ENCODE assay signal across 9 mouse cellular contexts in the genomic region with DNA sequence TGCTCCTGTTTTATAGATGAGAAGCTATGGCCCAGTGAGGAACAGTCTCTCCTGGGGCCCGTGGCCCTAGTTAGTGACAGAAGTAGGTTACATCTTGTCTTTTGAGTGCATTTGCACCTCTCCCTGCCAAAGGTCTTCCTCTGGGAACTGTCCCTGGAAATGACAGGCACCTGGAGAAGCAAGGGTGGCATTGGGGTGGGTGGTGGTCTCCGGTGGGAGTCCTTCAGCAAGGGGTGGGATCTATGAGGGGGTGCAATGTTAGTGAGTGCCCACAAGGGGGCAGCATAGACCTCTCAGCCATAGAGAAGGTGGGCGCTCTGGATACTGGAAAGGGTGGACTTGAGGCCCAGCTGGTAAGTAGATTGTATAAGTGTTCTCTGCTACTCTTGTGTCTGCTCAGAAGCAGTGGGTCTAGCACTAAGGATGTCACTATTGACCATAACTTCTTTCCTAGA. TPM values are rescaled to one million over a fixed set of nuclear protein-coding genes. Genes with fewer than 3 reads are reported as not detected.
DNase-seq lines count a peak whose midpoint lies in the region; ATAC-seq lines count a peak whose summit lies in the region.
"Had no signal": no experiment of that assay in that cellular context is flagged by ENCODE, and none has a peak within 500 bp of the region (broad histone marks: within the 10 kb centered on the region; RNA-seq: fewer than 3 reads in every experiment).

No protein-coding gene starts in this region.

- WGBS in embryonic facial prominence, embryonic 11.5 days = 53% methylated on average over 3 of the region's 3 CpGs

- H3K9me3 ChIP-seq in embryonic facial prominence, embryonic 11.5 days (replicated peaks; ENCODE audit: control insufficient read depth, low read length) = no peaks in the 10 kb centered on the region

- H3K36me3 ChIP-seq in embryonic facial prominence, embryonic 11.5 days (replicated peaks; ENCODE audit: control insufficient read depth, insufficient read depth, low read depth, low read length) = no peaks in the 10 kb centered on the region

- H3K4me3 ChIP-seq in embryonic facial prominence, embryonic 11.5 days (ENCODE audit: low read depth, low read length) = no peak overlapping the region

- H3K27ac ChIP-seq in embryonic facial prominence, embryonic 11.5 days (replicated peaks; ENCODE audit: low read depth, low read length) = no peak overlapping the region

- ATAC-seq in embryonic facial prominence, embryonic 11.5 days (replicated peaks; ENCODE audit: insufficient number of reproducible peaks, low FRiP score, low TSS enrichment, low read depth) = no peak

- peak; percentile 35 for DNase-seq in cerebellum, adult 8-10 months
- no peak for DNase-seq in cerebellum, adult 11 months
- peak; percentile 64 for DNase-seq in right cerebral cortex, postnatal 4 days
- DNase-seq in right cerebral cortex, postnatal 36 days (ENCODE audit: low spot score in 2 of 2) = no peak
- DNase-seq in embryonic facial prominence, embryonic 11.5 days (ENCODE audit: low spot score) = peak; percentile 67
- DNase-seq in layer of hippocampus, postnatal 25 days (ENCODE audit: extremely low spot score in 1 of 2, low spot score in 1 of 2) = peak; percentile 44 to 48
- peak; percentile 64 for DNase-seq in naive thymus-derived CD4-positive, alpha-beta T cell, adult 2 months (ENCODE audit: low read depth)
- DNase-seq in frontal cortex, postnatal 36 days (ENCODE audit: low spot score in 2 of 2) = no peak

- H3K4me2 ChIP-seq in embryonic facial prominence, embryonic 11.5 days (ENCODE audit: low read depth, low read length) = no peak overlapping the region

- peaks cover 3% of the 10 kb centered on the region; the same call in 1 of the 2 replicates for H3K4me1 ChIP-seq in embryonic facial prominence, embryonic 11.5 days (ENCODE audit: control insufficient read depth, insufficient read depth, low read length)

- H3K27me3 ChIP-seq in embryonic facial prominence, embryonic 11.5 days (ENCODE audit: control insufficient read depth, insufficient read depth, low read length) = no peaks in the 10 kb centered on the region

- H3K9ac ChIP-seq in embryonic facial prominence, embryonic 11.5 days (replicated peaks; ENCODE audit: low read length) = no peak overlapping the region

RNA-seq across cellular contexts. Expression of a gene that starts 29.0 kb away (rescaled TPM):
- not detected in 2 replicates for polyA plus RNA-seq in embryonic facial prominence, embryonic 11.5 days (2014; fragmentation: Nextera tagmentation; extraction: Ambion mirVana)
- under 1 TPM; 0.07 to 0.16 TPM for total RNA-seq in layer of hippocampus, postnatal 25 days (2021)
- total RNA-seq: heart, postnatal 10 days had no signal

RNA-seq across cellular contexts. Expression of a gene that starts 41.1 kb away (rescaled TPM):
- polyA plus RNA-seq in embryonic facial prominence, embryonic 11.5 days (2014; fragmentation: Nextera tagmentation; extraction: Ambion mirVana) = not detected in 2 replicates
- not detected for total RNA-seq in layer of hippocampus, postnatal 25 days (2021)
- total RNA-seq: heart, postnatal 10 days had no signal

RNA-seq across cellular contexts. Expression of a gene that starts 48.9 kb away (rescaled TPM):
- polyA plus RNA-seq in embryonic facial prominence, embryonic 11.5 days (2014; fragmentation: Nextera tagmentation; extraction: Ambion mirVana) = 76.9 and 88.3 TPM in 2 replicates
- 100 to 1,000 TPM in 1 of 2 experiments, 10 to 100 TPM in 1; 97.1 to 109 TPM for total RNA-seq in layer of hippocampus, postnatal 25 days (2021)

Comparison
In these comparisons a context has a peak if more than half of its experiments do, and no peak if none do; other contexts are left out.
1. DNase-seq: peak in cerebellum, adult 8-10 months (single experiment), right cerebral cortex, postnatal 4 days (single experiment), embryonic facial prominence, embryonic 11.5 days (single experiment), layer of hippocampus, postnatal 25 days (2 of 2) and naive thymus-derived CD4-positive, alpha-beta T cell, adult 2 months (single experiment); none in cerebellum, adult 11 months (single experiment), right cerebral cortex, postnatal 36 days (0 of 2) and frontal cortex, postnatal 36 days (0 of 2).